Mouse (Mus musculus): ENCODE results near the gene Fancc. TPM values are rescaled to one million over a fixed set of nuclear protein-coding genes. Genes with fewer than 3 reads are reported as not detected.

Fancc gene
- polyA plus RNA-seq, 2 experiments: 6.9 to 8.6 TPM

DNA sequence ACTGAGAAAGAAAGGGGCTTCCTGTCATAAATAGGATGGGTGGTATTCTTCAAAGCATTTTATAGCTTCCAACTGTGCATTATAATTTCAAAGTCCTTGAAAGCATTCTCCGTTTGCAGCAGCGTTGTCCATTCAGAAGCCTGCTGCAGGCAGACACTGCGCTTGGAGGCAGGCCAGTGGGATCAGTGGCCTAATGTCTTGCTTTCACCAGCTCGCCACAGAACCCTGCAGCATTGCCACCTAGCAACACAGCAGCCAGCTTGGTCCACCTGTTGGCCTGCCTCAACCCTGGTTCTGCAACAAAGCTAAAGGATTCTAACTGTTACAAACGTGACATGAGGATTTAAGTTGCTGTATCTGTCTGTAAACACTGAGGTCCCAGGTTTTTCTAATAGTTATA lies 207.4 kb downstream of the Fancc start:
- Histone ChIP-seq H3K27me3 (ENCODE audit: control insufficient read depth, insufficient read depth, low read length) (no peaks in the 10 kb centered on the region), H3K27ac (no peak overlapping the region), H3K9me3 (ENCODE audit: control insufficient read depth, low read length) (no peaks in the 10 kb centered on the region), H3K4me1 (replicated peaks; ENCODE audit: control insufficient read depth in 2 of 2, insufficient read depth in 2 of 2, low read length in 1 of 2) (0 out of 4 replicates have a peak, but pooled peaks cover 0 to 3% of the 10 kb centered on the region in 2 experiments), H3K36me3 (replicated peaks; ENCODE audit: control insufficient read depth, insufficient read depth, low read depth) (no peaks in the 10 kb centered on the region), H3K4me2 (ENCODE audit: low read depth) (no peak overlapping the region), H3K4me3 (ENCODE audit: insufficient read depth in 1 of 2, low read depth in 2 of 2, low read length in 2 of 2) (no peak overlapping the region), H3K9ac (replicated peaks) (no peak overlapping the region)
- no peak for DNase-seq (ENCODE audit: low read depth in 3 of 3, low spot score in 3 of 3)
- no peak for ATAC-seq (ENCODE audit: insufficient read depth)
- TF ChIP-seq CTCF (IDR thresholded peaks at IDR 0.05; ENCODE audit: low read depth) (no peak), EP300 (IDR thresholded peaks at IDR 0.05; ENCODE audit: low read depth) (no peak)
- 72% methylated on average over 5 of the region's 5 CpGs for WGBS (ENCODE audit: insufficient replicate concordance)

- no peak for ATAC-seq (ENCODE audit: insufficient read depth)
- no peaks in the 10 kb centered on the region for H3K27me3 ChIP-seq (ENCODE audit: control insufficient read depth, insufficient read depth, low read length)
- H3K9me3 ChIP-seq (ENCODE audit: control insufficient read depth, low read length): no peaks in the 10 kb centered on the region
- no peaks in the 10 kb centered on the region for H3K36me3 ChIP-seq (replicated peaks; ENCODE audit: control insufficient read depth, insufficient read depth, low read depth)
- TF ChIP-seq EP300 (IDR thresholded peaks at IDR 0.05; ENCODE audit: low read depth) (no peak), CTCF (IDR thresholded peaks at IDR 0.05; ENCODE audit: low read depth) (no peak)
- H3K4me2 ChIP-seq (ENCODE audit: low read depth): no peak overlapping the region
- H3K27ac ChIP-seq: no peak overlapping the region
- DNase-seq (ENCODE audit: low read depth in 3 of 3, low spot score in 3 of 3): no peak
- H3K4me3 ChIP-seq (ENCODE audit: insufficient read depth in 1 of 2, low read depth in 2 of 2, low read length in 2 of 2): no peak overlapping the region
- WGBS (ENCODE audit: insufficient replicate concordance): 68% methylated on average over 4 of the region's 4 CpGs
- H3K4me1 ChIP-seq (replicated peaks; ENCODE audit: control insufficient read depth in 2 of 2, insufficient read depth in 2 of 2, low read length in 1 of 2): 0 out of 4 replicates have a peak, but pooled peaks cover 0 to 3% of the 10 kb centered on the region in 2 experiments
- H3K9ac ChIP-seq (replicated peaks): no peak overlapping the region
Measured at GRCm38 (mm10) chr13:63289152-63289551, 207.9 kb downstream of the Fancc start.

DNA sequence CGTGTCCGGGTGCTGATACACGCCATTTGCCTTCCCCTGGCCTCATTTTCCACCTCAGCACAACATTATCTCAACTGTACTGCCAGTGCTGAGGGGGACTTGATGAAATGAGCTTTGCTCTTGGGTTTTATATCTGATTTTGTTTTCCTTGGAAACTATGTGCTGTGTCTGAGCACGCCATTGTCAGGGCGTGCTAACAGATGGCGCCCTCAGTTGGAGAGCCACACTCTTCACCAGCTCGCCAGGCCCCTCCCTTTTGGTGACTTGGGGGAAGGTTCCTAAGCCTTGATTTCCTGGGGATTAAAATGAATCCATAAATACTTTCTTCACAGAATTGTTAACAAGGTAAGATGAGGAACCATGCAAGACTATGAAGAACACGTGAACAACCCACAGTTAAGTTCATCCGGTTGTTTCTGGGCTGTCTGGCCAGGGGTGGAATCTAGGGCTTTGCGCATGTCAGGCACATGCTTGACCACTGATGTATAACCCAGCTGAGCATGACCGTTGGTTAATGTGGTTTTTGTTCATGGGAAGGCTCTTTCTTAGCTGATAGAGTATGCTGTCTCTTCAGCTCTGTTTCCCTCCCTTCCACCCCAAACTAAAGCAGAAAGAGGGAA lies 210.5 kb downstream of the Fancc start:
- no peak for ATAC-seq (ENCODE audit: insufficient read depth)

DNA sequence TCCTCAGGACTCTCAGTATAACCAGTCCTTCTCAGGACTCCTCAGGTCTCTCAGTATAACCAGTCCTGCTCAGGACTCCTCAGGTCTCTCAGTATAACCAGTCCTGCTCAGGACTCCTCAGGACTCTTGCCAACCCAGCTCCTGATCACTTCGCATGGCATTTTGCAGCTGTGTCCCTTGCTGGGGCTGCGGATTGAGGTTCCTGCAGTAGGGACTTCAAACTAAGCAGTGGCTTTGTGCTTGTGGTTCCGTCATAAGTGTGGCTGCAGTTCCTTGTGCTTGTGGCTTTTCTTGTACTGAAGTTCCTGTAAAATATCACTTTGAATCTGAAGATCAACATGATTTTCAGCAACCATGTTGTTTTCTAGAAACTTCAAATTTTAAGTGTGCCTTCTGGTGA lies 212.3 kb downstream of the Fancc start:
- Histone ChIP-seq H3K4me3 (ENCODE audit: insufficient read depth in 1 of 2, low read depth in 2 of 2, low read length in 2 of 2) (no peak overlapping the region), H3K4me2 (ENCODE audit: low read depth) (no peak overlapping the region), H3K4me1 (replicated peaks; ENCODE audit: control insufficient read depth in 2 of 2, insufficient read depth in 2 of 2, low read length in 1 of 2) (no peaks in the 10 kb centered on the region), H3K27ac (no peak overlapping the region), H3K9ac (replicated peaks) (no peak overlapping the region), H3K36me3 (replicated peaks; ENCODE audit: control insufficient read depth, insufficient read depth, low read depth) (no peaks in the 10 kb centered on the region), H3K27me3 (ENCODE audit: control insufficient read depth, insufficient read depth, low read length) (no peaks in the 10 kb centered on the region), H3K9me3 (ENCODE audit: control insufficient read depth, low read length) (no peaks in the 10 kb centered on the region)
- no peak for ATAC-seq (ENCODE audit: insufficient read depth)
- 72% methylated on average over 3 of the region's 3 CpGs for WGBS (ENCODE audit: insufficient replicate concordance)
- TF ChIP-seq EP300 (IDR thresholded peaks at IDR 0.05; ENCODE audit: low read depth): no peak
- no peak for TF ChIP-seq CTCF (IDR thresholded peaks at IDR 0.05; ENCODE audit: low read depth)
- DNase-seq (ENCODE audit: low read depth in 3 of 3, low spot score in 3 of 3): no peak

More for the DNA sequence above, 210.5 kb downstream of the Fancc start:
- Histone ChIP-seq H3K4me2 (ENCODE audit: low read depth) (no peak overlapping the region), H3K9me3 (ENCODE audit: control insufficient read depth, low read length) (no peaks in the 10 kb centered on the region), H3K27ac (no peak overlapping the region), H3K4me1 (replicated peaks; ENCODE audit: control insufficient read depth in 2 of 2, insufficient read depth in 2 of 2, low read length in 1 of 2) (no peaks in the 10 kb centered on the region), H3K4me3 (ENCODE audit: insufficient read depth in 1 of 2, low read depth in 2 of 2, low read length in 2 of 2) (no peak overlapping the region), H3K27me3 (ENCODE audit: control insufficient read depth, insufficient read depth, low read length) (no peaks in the 10 kb centered on the region), H3K9ac (replicated peaks) (no peak overlapping the region), H3K36me3 (replicated peaks; ENCODE audit: control insufficient read depth, insufficient read depth, low read depth) (no peaks in the 10 kb centered on the region)
- 62% methylated on average over 11 of the region's 11 CpGs for WGBS (ENCODE audit: insufficient replicate concordance)
- no peak for DNase-seq (ENCODE audit: low read depth in 3 of 3, low spot score in 3 of 3)
- TF ChIP-seq CTCF (IDR thresholded peaks at IDR 0.05; ENCODE audit: low read depth) (no peak), EP300 (IDR thresholded peaks at IDR 0.05; ENCODE audit: low read depth) (no peak)

DNA sequence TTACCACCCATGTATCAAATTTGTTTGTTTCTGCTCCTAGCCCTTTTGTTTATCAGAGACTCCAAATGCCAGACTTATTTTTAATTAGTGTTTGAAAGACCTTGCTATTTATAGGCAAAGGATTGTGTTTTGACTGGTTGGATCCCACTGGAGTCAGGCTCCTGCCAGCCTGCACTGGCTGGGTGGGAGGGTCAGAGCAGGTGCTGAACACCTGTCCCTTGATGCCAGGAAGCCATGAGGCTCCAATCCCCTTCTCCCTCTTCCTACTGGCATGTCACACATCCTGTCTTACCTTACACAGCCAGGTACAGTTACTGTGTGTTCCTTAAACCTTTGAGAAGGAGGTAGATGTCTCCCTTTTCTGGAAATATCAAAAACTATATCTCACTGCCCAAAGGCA lies 213.8 kb downstream of the Fancc start:
- H3K27me3 ChIP-seq (ENCODE audit: control insufficient read depth, insufficient read depth, low read length): no peaks in the 10 kb centered on the region
- no peak overlapping the region for H3K9ac ChIP-seq (replicated peaks)
- H3K4me2 ChIP-seq (ENCODE audit: low read depth): no peak overlapping the region
- no peak overlapping the region for H3K4me3 ChIP-seq (ENCODE audit: insufficient read depth in 1 of 2, low read depth in 2 of 2, low read length in 2 of 2)
- H3K9me3 ChIP-seq (ENCODE audit: control insufficient read depth, low read length): no peaks in the 10 kb centered on the region
- ATAC-seq (ENCODE audit: insufficient read depth): no peak
- no peak overlapping the region for H3K27ac ChIP-seq
- TF ChIP-seq EP300 (IDR thresholded peaks at IDR 0.05; ENCODE audit: low read depth): no peak
- TF ChIP-seq CTCF (IDR thresholded peaks at IDR 0.05; ENCODE audit: low read depth): no peak
- no peak for DNase-seq (ENCODE audit: low read depth in 3 of 3, low spot score in 3 of 3)
- H3K4me1 ChIP-seq (replicated peaks; ENCODE audit: control insufficient read depth in 2 of 2, insufficient read depth in 2 of 2, low read length in 1 of 2): peaks cover 0 to 4% of the 10 kb centered on the region in 2 experiments; a peak in 3 of 4 replicates
- no peaks in the 10 kb centered on the region for H3K36me3 ChIP-seq (replicated peaks; ENCODE audit: control insufficient read depth, insufficient read depth, low read depth)
